Mouse (Mus musculus) forebrain, postnatal 0 days (tissue): ENCODE results near the gene Zfp429. TPM values are rescaled to one million over a fixed set of nuclear protein-coding genes. Genes with fewer than 3 reads are reported as not detected.
"Not testable (repeated sequence)": the region's sequence is repeated elsewhere in the genome, so short reads cannot be mapped to it uniquely, and the experiment has no call there.

Source experiments
- ATAC-seq: fragments of 200-750 bp; cut with Nextera tagmentation; 2 replicates; pipeline ENCODE4 v1.8.0; 2017; ENCODE audit warnings: mild to moderate bottlenecking, moderate library complexity
- DNase-seq: peaks from one replicate; pipeline ENCODE4 v3.0.0-alpha.2; 2015
- H3K27ac ChIP-seq: fragments of 300-500 bp; sonication (generic); 2 replicates; pipeline ENCODE4 v1.5.1; 2014; ENCODE audit warnings: low read depth, mild to moderate bottlenecking, antibody characterized with exemption, low read length, moderate library complexity, mixed read lengths
- H3K27me3 ChIP-seq: fragments of 300-500 bp; sonication (generic); 2 replicates; pipeline ENCODE4 v1.6.1; 2014; ENCODE audit warnings: mild to moderate bottlenecking, low read length, mixed read lengths; ENCODE audit not compliant: insufficient read depth
- H3K36me3 ChIP-seq: fragments of 300-500 bp; sonication (generic); 2 replicates; pipeline ENCODE4 v1.6.1; 2014; ENCODE audit warnings: mild to moderate bottlenecking, moderate library complexity; ENCODE audit not compliant: insufficient read depth
- H3K4me1 ChIP-seq: fragments of 300-500 bp; sonication (generic); 2 replicates; pipeline ENCODE4 v1.6.1; 2014; ENCODE audit warnings: antibody characterized with exemption; ENCODE audit not compliant: insufficient read depth
- H3K4me2 ChIP-seq: fragments of 300-500 bp; sonication (generic); 2 replicates; pipeline ENCODE4 v1.6.1; 2014; ENCODE audit warnings: low read depth, mild to moderate bottlenecking, moderate library complexity
- H3K4me3 ChIP-seq: fragments of 300-500 bp; sonication (generic); 2 replicates; pipeline ENCODE4 v1.5.1; 2014; ENCODE audit warnings: low read depth, low read length, mixed read lengths
- H3K9ac ChIP-seq: fragments of 300-500 bp; sonication (generic); 2 replicates; pipeline ENCODE4 v1.6.1; 2014; ENCODE audit warnings: mild to moderate bottlenecking
- H3K9me3 ChIP-seq: fragments of 300-500 bp; sonication (generic); 2 replicates; pipeline ENCODE4 v1.6.1; 2016; ENCODE audit warnings: low read length
- CTCF ChIP-seq: sonication (generic); IDR thresholded peaks from 2 replicates; pipeline ENCODE4 v1.5.1; 2016; ENCODE audit warnings: antibody characterized with exemption, control low read depth, low read depth
- WGBS: fragments of 180-500 bp; shearing (Covaris S2); extraction: QIAGEN DNeasy Blood & Tissue Kit; methylation state at CpG from one replicate; pipeline ENCODE4 v1.1.7; 2014; 5-methylcytosine and 5-hydroxymethylcytosine counted together
- polyA plus RNA-seq: library from polyadenylated mRNA; unstranded; fragments of >200 nt; fragmentation: Nextera tagmentation; extraction: Ambion mirVana; gene quantifications from 2 replicates; pipeline ENCODE4 v1.2.1, GENCODE M21; 2015
- total RNA-seq: library from RNA; depleted of rRNA; stranded (reverse); fragments of >200 nt; gene quantifications from 2 replicates; pipeline ENCODE4 v1.2.3, GENCODE M21; 2014

Gene Zfp429
- total and polyA plus RNA-seq, 2 experiments from 2014 or later, result 1.6 to 2.4 TPM

GRCm38 (mm10) chr13:67416811-67417210 is 17.2 kb upstream of the Zfp429 start:
- no peaks in the 10 kb centered on the region for H3K27me3 ChIP-seq
- WGBS, result 87% methylated on average over 3 of the region's 3 CpGs
- no peak overlapping the region for H3K4me2 ChIP-seq
- H3K4me1 ChIP-seq, result no peaks in the 10 kb centered on the region
- H3K4me3 ChIP-seq, result no peak overlapping the region
- DNase-seq (no peak), ATAC-seq (no peak)
- TF ChIP-seq CTCF, result no peak
- no peak overlapping the region for H3K9ac ChIP-seq
- no peak overlapping the region for H3K27ac ChIP-seq
- H3K9me3 ChIP-seq, result no peaks in the 10 kb centered on the region
- H3K36me3 ChIP-seq, result no peaks in the 10 kb centered on the region

- TF ChIP-seq CTCF, result no peak
- no peak overlapping the region for H3K4me3 ChIP-seq
- H3K27me3 ChIP-seq, result no peaks in the 10 kb centered on the region
- H3K4me1 ChIP-seq, result no peaks in the 10 kb centered on the region
- H3K27ac ChIP-seq, result no peak overlapping the region
- DNase-seq (no peak), ATAC-seq (no peak)
- no peaks in the 10 kb centered on the region for H3K9me3 ChIP-seq
- no peaks in the 10 kb centered on the region for H3K36me3 ChIP-seq
- 93% methylated on average over 6 of the region's 6 CpGs for WGBS
- H3K4me2 ChIP-seq, result no peak overlapping the region
- no peak overlapping the region for H3K9ac ChIP-seq
These were observed 16.1 kb upstream of the Zfp429 start for GRCm38 (mm10) chr13:67415759-67416158.

- H3K4me2 ChIP-seq, H3K27ac ChIP-seq, H3K4me1 ChIP-seq, H3K4me3 ChIP-seq, H3K9me3 ChIP-seq, DNase-seq, H3K36me3 ChIP-seq, H3K9ac ChIP-seq, H3K27me3 ChIP-seq: not testable (repeated sequence)
- peak; percentile 49 for TF ChIP-seq CTCF
- WGBS, result 76% methylated on average over 3 of the region's 3 CpGs
- peak; percentile 53; the same call in 1 of the 2 replicates for ATAC-seq
These were observed 14.0 kb upstream of the Zfp429 start for GRCm38 (mm10) chr13:67413634-67414033.

- 55% methylated on average over 3 of the region's 3 CpGs for WGBS
- not testable (repeated sequence) for H3K27ac ChIP-seq, H3K4me1 ChIP-seq, H3K27me3 ChIP-seq, H3K4me3 ChIP-seq, DNase-seq, H3K9ac ChIP-seq, H3K9me3 ChIP-seq, H3K36me3 ChIP-seq, ATAC-seq, H3K4me2 ChIP-seq
These were observed 23.4 kb downstream of the Zfp429 start for GRCm38 (mm10) chr13:67376255-67376654.

- H3K27ac ChIP-seq, H3K36me3 ChIP-seq, H3K9ac ChIP-seq, H3K9me3 ChIP-seq, H3K27me3 ChIP-seq, H3K4me1 ChIP-seq: not testable (repeated sequence)
- ATAC-seq, result peak; percentile 88
- 28% methylated on average over 13 of the region's 15 CpGs for WGBS
- Histone ChIP-seq H3K4me2 (peak within 1 kb of the TSS; percentile 55), H3K4me3 (peak within 1 kb of the TSS; percentile 34)
- DNase-seq, result peak; percentile 46
These were observed 24.3 kb downstream of the Zfp429 start, which contains the start of the genes Gm28041 and Zfp456 for GRCm38 (mm10) chr13:67375050-67375911. Gm28041 (minus strand) TSS chr13:67375733. Zfp456 (minus strand) TSS chr13:67375810.

- ATAC-seq, result peak; percentile 97
- Histone ChIP-seq H3K36me3 (no peaks in the 10 kb centered on the region), H3K9ac (peak within 1 kb of the TSS; percentile 51), H3K4me2 (peak within 1 kb of the TSS; percentile 63), H3K27ac (0 out of 2 replicates have a peak within 1 kb of the TSS, but pooled peaks have one; percentile 22), H3K27me3 (no peaks in the 10 kb centered on the region), H3K9me3 (no peaks in the 10 kb centered on the region), H3K4me1 (peaks cover 5% of the 10 kb centered on the region; the same call in 1 of the 2 replicates), H3K4me3 (peak within 1 kb of the TSS; percentile 70)
- TF ChIP-seq CTCF, result peak; percentile 34; the same call in 1 of the 2 replicates
- peak; percentile 90 for DNase-seq
- WGBS, result under 1% methylated on average over 15 of the region's 15 CpGs
These were observed 39.4 kb downstream of the Zfp429 start, which contains the start of the genes Gm28044 and Zfp953 for GRCm38 (mm10) chr13:67360131-67360744. Gm28044 (minus strand) TSS chr13:67360536. Zfp953 (minus strand) TSS chr13:67360605.

- ATAC-seq (no peak), DNase-seq (no peak)
- Histone ChIP-seq H3K4me2 (no peak overlapping the region), H3K27me3 (no peaks in the 10 kb centered on the region), H3K4me1 (no peaks in the 10 kb centered on the region), H3K36me3 (no peaks in the 10 kb centered on the region), H3K9ac (no peak overlapping the region), H3K9me3 (no peaks in the 10 kb centered on the region), H3K4me3 (no peak overlapping the region), H3K27ac (no peak overlapping the region)
- no peak for TF ChIP-seq CTCF
These were observed 47.8 kb downstream of the Zfp429 start for GRCm38 (mm10) chr13:67351854-67352253.
